Mouse (Mus musculus): ENCODE data around the gene Zfp112. TPM values are rescaled to one million over a fixed set of nuclear protein-coding genes. Genes with fewer than 3 reads are reported as not detected.

Gene Zfp112
- total and polyA plus RNA-seq, 3 experiments = 0.50 to 0.84 TPM; not detected in 1

DNA sequence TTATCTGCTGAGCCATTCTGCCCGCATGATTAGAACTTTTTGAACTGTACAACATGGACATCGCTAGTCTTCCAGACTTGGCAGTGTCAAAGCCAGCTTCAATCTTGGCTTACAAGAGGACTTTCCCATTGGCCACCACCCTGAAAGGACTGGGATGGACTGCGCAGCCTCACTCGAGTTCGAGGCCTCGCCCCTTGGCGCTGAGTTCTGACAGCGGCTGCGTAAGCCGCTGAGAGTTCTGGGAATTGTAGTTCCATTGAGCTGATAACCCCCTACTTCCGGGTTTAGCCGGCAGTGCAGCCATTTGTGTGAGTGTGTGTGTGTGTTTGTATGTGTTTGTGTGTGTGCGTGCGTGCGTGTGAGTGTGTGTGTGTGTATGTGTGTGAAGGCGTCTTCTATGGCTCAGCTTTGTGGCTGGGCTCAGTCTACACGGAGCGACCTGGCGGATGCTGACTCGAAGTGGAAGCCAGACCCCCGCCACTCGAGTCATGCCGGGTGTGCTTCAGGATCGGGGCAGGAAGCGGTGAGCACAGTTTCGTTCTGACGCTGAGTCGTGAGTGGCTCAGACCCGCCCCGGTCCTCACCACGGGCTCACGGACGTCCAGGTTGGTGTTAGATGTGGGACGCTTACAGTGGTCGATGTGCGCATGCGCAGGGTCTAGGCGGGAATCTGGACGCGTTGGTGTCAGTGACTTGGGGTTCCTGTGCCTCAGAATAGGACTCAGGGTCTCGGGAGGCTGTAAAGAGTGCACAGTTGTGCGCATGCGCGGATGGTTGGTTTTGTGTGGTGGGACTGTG, 30.3 kb upstream of the Zfp112 start, which contains the start of gene Zfp180:
Gene Zfp180 (plus strand): TSS at position 291 of the 798 bp plus-strand sequence.
- H3K9ac ChIP-seq (ENCODE audit: control insufficient read depth, low read depth, low read length, poor library complexity, severe bottlenecking) = peak within 1 kb of the TSS; percentile 71
- H3K4me3 ChIP-seq (ENCODE audit: control insufficient read depth in 1 of 2, insufficient read depth in 1 of 2, low read depth in 2 of 2, low read length in 2 of 2) = peak within 1 kb of the TSS; percentile 66 to 73
- H3K36me3 ChIP-seq (ENCODE audit: control insufficient read depth in 1 of 2, insufficient read depth in 2 of 2, low read length in 2 of 2) = peaks cover 0 to 5% of the 10 kb centered on the region in 2 experiments; a peak in 2 of 4 replicates
- H3K4me1 ChIP-seq (ENCODE audit: control insufficient read depth in 1 of 2, insufficient read depth in 2 of 2, low read length in 2 of 2) = peaks cover 0 to 18% of the 10 kb centered on the region in 2 experiments; a peak in 2 of 4 replicates
- peak within 1 kb of the TSS; percentile 70 for H3K27ac ChIP-seq (ENCODE audit: control insufficient read depth, low read depth, low read length)
- peaks cover 23% of the 10 kb centered on the region for H3K79me2 ChIP-seq (ENCODE audit: control insufficient read depth, insufficient read depth, low read length, poor library complexity)
- no peaks in the 10 kb centered on the region for H3K27me3 ChIP-seq (ENCODE audit: control insufficient read depth in 1 of 2, insufficient read depth in 2 of 2, low read length in 2 of 2)
- DNase-seq (ENCODE audit: low read depth, low spot score) = peak; percentile 98
- TF ChIP-seq TBP (IDR thresholded peaks at IDR 0.05; ENCODE audit: low read depth, low read length) (peak; percentile 87), TCF12 (IDR thresholded peaks at IDR 0.05; ENCODE audit: low read depth, low read length) (peak; percentile 74), MAX (IDR thresholded peaks at IDR 0.05; ENCODE audit: low read length) (peak; percentile 68; the same call in 1 of the 2 replicates), RAD21 (IDR thresholded peaks at IDR 0.05; ENCODE audit: low read depth, low read length) (no peak), MAZ (IDR thresholded peaks at IDR 0.05; ENCODE audit: low read depth, low read length) (no peak; the same call in 1 of the 2 replicates), SIN3A (IDR thresholded peaks at IDR 0.05; ENCODE audit: low read length) (peak; percentile 93), SMC3 (IDR thresholded peaks at IDR 0.05; ENCODE audit: low read depth, low read length) (no peak), MYC (IDR thresholded peaks at IDR 0.05; ENCODE audit: low read depth, low read length) (peak; percentile 82), ETS1 (IDR thresholded peaks at IDR 0.05; ENCODE audit: low read depth, low read length) (peak; percentile 31; the same call in 1 of the 2 replicates), RCOR1 (IDR thresholded peaks at IDR 0.05; ENCODE audit: low read depth, low read length) (no peak), BHLHE40 (IDR thresholded peaks at IDR 0.05; ENCODE audit: borderline replicate concordance, low read depth, low read length) (no peak), GATA1 (IDR thresholded peaks at IDR 0.05; ENCODE audit: low read depth, low read length) (peak; percentile 63), NRF1 (IDR thresholded peaks at IDR 0.05; ENCODE audit: insufficient read depth, low read depth, low read length, poor library complexity, severe bottlenecking) (peak; percentile 90), ZNF384 (IDR thresholded peaks at IDR 0.05; ENCODE audit: low read depth, low read length) (no peak), POLR2A (IDR thresholded peaks at IDR 0.05; ENCODE audit: control insufficient read depth in 1 of 2, insufficient read depth in 1 of 2, low read depth in 1 of 2, low read length in 2 of 2, poor library complexity in 1 of 2) (peak; percentile 31 to 79; a peak in 3 of 4 replicates), MXI1 (IDR thresholded peaks at IDR 0.05; ENCODE audit: low read depth, low read length) (peak; percentile 61), TAL1 (IDR thresholded peaks at IDR 0.05; ENCODE audit: low read length) (no peak), POLR2AphosphoS5 (IDR thresholded peaks at IDR 0.05; ENCODE audit: borderline replicate concordance, low read depth, low read length) (no peak), KAT2A (conservative IDR thresholded peaks at IDR 0.05; ENCODE audit: low read depth, low read length) (peak; percentile 97), E2F4 (IDR thresholded peaks at IDR 0.05; ENCODE audit: borderline replicate concordance, low read depth, low read length) (peak; percentile 97), CTCF (IDR thresholded peaks at IDR 0.05 in 2 of 3, conservative IDR thresholded peaks at IDR 0.05 in 1 of 3; ENCODE audit: control insufficient read depth in 1 of 3, insufficient read depth in 1 of 3, low read depth in 2 of 3, low read length in 3 of 3, poor library complexity in 1 of 3, severe bottlenecking in 1 of 3) (no peak), MYB (IDR thresholded peaks at IDR 0.05; ENCODE audit: low read depth, low read length) (no peak), CHD1 (IDR thresholded peaks at IDR 0.05; ENCODE audit: low read depth, low read length) (no peak), POLR2AphosphoS2 (IDR thresholded peaks at IDR 0.05; ENCODE audit: low read length) (peak; percentile 71), EP300 (IDR thresholded peaks at IDR 0.05; ENCODE audit: low read depth in 1 of 2, low read length in 2 of 2) (no peak), ELF1 (IDR thresholded peaks at IDR 0.05; ENCODE audit: low read depth, low read length) (peak; percentile 100), NELFE (IDR thresholded peaks at IDR 0.05; ENCODE audit: low read depth, low read length) (peak; percentile 76), CHD2 (IDR thresholded peaks at IDR 0.05; ENCODE audit: low read length) (no peak), HCFC1 (IDR thresholded peaks at IDR 0.05; ENCODE audit: low read depth, low read length) (peak; percentile 99), ZMIZ1 (IDR thresholded peaks at IDR 0.05; ENCODE audit: low read depth, low read length) (peak; percentile 49; the same call in 1 of the 2 replicates), USF2 (IDR thresholded peaks at IDR 0.05; ENCODE audit: borderline replicate concordance in 1 of 2, insufficient read depth in 1 of 2, low read depth in 1 of 2, low read length in 2 of 2) (no peak), JUND (IDR thresholded peaks at IDR 0.05; ENCODE audit: low read depth, low read length) (no peak)
- H3K9me3 ChIP-seq (replicated peaks; ENCODE audit: insufficient read depth, low read length) = no peaks in the 10 kb centered on the region
